Mouse (Mus musculus) lung, postnatal 14 days (tissue): ENCODE results near the gene Prkch.
A peak's percentile ranks its signal among the peaks of the same experiment; 100 is the strongest.

Experiments
- DNase-seq: peaks from one replicate; pipeline ENCODE4 v3.0.0; 2021

The Prkch gene

GRCm38 (mm10) chr12:73617652-73618051 lies 33.1 kb downstream of the Prkch start:
- DNase-seq = peak; percentile 74

- DNase-seq = no peak
These were observed 40.9 kb downstream of the Prkch start for GRCm38 (mm10) chr12:73625277-73626032.

DNA sequence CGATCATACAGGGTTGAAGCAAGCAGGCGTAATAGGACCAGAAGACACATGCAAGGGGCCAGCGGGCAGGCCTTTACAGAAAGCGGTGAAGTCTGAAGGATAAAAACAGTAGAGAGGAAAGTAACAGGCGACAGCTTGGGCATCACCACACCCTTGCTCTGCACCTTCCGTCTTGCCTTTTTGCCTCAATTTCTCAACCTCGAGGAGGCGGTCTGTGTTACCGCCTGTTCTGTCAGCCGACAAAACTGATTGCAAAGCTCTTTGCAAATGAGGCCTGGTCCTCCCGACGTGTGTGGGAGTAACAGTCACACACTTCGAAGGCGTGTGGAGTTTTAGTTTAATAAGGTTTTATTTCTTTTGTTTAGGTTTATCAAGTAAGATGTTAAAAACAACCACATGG lies 43.3 kb downstream of the Prkch start:
- no peak for DNase-seq

- DNase-seq = no peak
These were observed 46.0 kb downstream of the Prkch start for GRCm38 (mm10) chr12:73630596-73630995.

GRCm38 (mm10) chr12:73631148-73631547 lies 46.6 kb downstream of the Prkch start:
- DNase-seq = no peak

DNA sequence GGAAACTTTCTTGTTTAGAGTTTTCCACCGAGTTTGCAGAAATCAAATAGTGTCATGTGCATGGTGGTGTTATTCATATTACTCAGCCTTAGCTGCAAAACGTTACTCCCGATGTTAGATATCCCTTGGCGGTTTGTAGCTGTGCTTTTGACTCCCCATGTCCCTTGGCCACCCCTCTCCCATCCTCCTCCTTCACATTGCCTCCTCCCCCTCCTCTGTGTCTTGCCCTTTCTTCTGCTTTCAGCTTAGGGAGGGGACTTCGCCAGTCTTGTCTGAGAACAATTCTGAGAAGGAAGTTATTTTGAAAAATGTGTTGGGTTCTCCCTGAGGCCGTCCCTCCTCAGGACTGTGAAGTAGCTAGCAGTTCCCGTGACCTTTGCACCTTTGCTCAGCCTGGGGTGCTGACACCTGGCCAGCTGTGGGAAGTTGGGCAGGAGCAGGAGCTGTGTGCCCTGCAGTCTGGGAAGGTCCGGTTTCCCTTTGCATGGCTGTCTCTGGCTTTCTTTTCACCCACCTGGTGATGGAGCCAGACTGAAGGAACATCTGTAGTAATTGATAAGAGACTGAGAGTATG lies 48.2 kb downstream of the Prkch start:
- DNase-seq = no peak

- no peak for DNase-seq
These were observed 49.1 kb downstream of the Prkch start for GRCm38 (mm10) chr12:73633707-73634106.

- no peak for DNase-seq
These were observed 55.0 kb downstream of the Prkch start for GRCm38 (mm10) chr12:73639571-73639970.

DNA sequence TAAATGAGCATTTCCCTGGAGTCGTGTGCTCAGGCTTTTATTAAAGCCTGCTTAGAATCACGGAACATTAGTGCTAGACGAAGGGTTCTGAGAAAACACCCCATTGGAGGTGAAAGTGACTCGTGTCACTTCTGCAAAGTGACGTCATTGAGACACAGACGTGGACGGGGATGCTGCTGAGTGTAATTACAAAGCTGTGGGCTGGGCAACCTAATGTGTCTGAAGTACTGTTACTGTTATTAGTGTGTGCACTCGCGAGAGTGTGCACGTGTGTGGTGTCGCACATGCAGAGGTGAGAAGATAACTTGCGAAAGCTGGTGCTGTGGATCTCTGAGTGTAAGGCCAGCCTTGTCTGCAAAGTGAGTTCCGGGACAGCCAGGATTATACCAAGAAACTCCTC lies 56.6 kb downstream of the Prkch start:
- no peak for DNase-seq

DNA sequence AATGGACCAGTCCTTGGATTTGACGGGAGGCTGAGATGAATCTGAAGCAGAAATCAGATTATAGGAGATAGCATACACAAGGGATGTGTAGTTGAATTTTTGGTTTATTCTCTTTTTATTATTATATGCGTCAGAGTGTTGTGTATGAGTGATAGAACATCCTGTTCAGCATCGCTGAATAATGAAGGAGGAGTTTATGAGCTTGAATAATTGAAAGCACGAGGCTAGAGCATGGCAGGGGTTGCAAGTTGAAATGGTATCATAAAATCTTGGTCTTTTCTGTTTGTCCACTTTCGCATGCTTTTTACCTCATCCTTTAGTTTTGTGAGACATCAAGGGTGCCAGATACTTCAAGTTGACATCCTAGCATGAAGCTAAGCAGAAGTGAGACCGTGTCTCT lies 60.6 kb downstream of the Prkch start:
- no peak for DNase-seq

- no peak for DNase-seq
These were observed 63.1 kb downstream of the Prkch start for GRCm38 (mm10) chr12:73647686-73648085.

DNA sequence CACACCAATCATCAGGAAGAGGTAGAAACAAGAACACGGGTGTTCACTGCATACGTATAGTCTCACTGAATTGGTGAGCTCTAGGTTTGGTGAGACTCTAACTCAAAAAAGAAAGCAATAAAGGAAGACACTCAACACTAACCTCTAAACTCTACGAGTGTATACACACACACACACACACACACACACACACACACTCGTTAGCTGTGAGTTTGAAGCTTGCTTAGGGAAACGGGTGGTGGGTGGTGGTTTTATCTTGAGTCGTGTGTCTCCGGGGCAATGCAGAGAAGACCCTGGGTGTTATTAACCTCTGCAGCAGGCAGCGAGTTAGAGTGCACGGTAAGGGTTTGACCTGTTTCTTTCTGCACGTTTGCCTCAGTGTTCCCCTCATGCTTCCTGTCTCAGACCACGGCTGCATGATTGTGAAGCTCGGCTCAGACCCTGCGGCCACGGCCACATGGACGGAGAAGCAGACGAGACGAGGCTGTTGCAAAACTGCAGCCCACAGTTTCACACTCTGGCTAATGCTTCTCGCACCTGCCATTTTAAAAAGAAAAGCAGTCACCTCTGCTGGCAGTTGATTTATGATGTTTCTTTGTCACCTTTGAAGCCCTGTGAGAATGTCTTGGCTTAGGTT lies 72.1 kb downstream of the Prkch start:
- no peak for DNase-seq

DNA sequence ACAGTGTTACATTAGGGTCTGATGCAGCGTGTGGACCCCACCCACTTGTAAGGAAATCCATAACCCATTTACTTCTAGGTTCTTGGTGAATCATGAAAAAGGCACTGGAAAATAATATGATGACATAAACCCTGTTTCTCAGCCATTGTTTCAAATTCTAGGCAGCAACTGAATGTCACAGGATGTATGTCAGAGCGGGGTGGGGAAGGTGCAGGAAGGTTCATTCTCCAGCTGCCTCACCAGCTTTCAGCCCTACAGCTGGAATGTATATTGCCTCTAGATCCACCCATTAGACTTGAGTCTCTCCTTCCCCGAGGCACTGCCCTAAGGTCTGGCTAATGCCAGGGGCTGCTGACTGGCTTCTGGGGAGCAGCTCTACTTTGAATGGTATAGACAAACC lies 78.8 kb downstream of the Prkch start:
- no peak for DNase-seq

DNA sequence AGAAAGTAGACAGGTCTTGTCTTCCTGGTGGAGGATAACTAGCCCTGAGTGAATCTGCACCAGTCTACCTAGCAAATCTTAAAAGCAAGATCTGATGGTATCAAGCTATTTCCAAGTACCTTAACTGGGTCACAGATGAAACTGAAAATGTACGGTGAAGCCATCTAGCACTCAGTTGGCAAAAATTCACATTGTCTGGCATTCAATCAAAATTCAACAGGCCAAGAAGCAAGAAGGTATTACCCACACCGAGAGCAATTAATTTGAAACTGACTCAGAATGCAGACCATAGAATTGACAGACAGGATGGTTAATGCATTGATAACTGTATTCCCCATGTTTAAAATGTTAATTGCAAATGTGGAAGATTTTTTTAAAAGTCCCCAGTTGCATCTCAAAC lies 82.1 kb downstream of the Prkch start:
- DNase-seq = no peak

DNA sequence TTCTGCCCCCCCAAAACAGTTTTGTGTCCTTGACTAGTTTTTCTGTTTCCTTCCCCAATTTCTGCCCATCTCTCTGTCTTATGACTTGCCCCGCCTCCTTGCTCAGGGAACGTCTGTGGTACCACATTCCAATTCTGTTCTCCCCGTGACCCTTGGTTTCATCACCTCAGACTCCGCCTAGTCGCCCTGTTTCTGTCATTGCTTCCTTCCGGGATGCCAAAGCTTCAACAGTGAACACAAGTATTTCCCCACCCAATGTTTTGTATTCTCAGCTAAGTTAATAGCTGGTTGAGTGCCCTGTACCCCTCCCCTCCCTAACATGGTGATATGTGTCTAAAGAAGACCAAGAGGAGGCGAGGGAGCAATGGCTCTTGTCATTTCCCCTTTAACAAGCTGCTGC lies 83.0 kb downstream of the Prkch start:
- peak; percentile 31 for DNase-seq

DNA sequence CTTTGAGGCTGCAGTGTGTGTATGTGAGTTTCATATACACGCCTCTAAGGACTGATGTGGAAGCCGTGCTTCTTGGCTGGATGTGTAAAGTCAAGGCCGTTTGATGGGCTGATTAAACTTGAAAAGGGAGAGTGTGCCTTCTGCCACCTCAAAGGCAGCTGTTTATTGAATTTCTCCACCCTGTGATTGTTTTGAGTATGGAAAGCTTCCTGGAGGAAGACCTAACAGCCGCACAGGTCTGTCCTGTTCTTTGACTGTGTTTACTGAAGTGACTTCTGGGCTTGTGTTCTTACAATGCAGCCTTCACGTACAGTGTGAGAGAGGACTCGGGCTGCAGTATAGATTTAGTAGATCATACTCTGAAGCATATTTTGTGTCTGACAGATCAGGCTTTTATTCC lies 86.1 kb downstream of the Prkch start:
- no peak for DNase-seq

- DNase-seq = peak; percentile 44
These were observed 86.9 kb downstream of the Prkch start for GRCm38 (mm10) chr12:73671540-73671939.

DNA sequence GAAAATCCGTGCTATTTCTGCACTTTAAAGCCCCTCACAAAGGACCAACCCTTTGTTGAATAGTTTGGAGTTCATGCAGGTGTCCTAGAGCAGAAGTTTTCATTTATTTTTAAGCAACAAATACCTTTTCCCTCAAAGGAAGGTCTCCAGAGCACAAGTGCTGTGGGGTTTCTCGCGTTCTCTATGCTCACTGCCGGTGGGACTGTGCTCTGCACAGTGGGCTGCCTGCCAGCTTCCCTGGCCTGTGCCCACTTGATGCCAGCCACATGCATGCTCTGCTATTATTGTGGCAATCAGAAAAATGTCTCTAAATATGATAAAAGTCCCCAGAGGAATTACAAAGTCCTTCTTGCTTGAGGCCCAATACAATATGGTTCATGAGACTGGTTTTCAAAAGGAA lies 87.4 kb downstream of the Prkch start:
- no peak for DNase-seq

DNA sequence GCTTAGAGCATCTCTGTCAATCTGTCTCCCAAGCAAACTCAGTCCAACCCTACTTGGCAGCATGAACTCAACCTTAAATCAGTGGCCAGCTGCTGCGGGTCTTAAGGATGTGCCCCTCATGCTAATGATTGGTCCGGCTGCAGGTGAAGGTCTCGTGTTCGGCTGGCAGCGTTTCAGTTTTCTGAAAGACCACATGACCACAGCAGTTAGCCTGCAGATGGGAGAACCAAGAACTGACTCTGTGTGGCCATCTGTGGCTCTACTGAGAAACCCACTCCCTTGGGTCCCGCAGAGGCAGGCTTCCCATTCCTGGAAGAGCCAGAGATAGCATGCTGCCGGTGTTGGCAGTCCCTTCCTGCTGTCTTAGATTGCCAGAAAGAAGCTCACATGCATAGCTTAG lies 89.2 kb downstream of the Prkch start:
- no peak for DNase-seq

- DNase-seq = no peak
These were observed 90.6 kb downstream of the Prkch start for GRCm38 (mm10) chr12:73675212-73675611.

DNA sequence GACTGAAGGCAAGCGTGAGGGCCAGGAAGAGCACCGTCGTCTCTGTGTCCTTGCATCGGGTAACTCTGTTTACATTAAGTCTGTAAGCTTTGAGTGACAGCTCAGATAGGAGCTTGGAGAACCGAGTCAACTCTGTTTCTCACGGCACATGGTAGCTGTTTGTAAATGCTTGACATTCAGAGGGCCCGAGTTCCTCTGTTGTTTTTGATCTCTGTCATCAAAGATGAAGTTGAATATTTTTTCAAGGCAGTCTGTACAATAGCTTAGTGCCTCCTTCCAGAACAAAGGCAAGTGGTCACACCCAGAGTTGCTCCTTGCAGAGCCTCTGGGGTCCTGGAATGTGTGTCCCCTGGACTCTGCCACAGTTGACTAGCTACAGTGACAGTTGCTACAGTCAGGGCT lies 94.8 kb downstream of the Prkch start:
- no peak for DNase-seq

DNA sequence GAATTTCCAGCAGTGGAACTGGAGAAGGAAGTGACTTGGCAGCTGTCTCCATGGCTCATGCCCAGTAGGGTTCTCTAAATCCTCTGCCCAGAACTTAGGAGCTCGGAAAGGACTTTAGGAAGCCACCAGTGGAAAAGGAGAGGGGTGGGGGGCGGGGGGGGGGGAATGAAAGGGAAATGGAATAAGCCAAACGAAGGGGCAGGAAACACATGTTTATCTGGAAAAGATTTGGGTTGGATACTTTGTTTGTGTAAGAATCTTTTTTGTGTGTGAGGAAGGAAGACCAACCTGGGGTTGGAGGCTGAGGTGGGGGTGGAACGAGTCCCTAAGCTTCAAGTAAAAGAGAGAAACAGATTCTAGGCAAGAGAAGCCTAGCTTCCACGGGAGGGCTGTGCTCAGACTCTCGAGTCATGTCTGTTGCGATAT lies 98.3 kb downstream of the Prkch start:
- DNase-seq = peak; percentile 36

- DNase-seq = no peak
These were observed 101.3 kb downstream of the Prkch start for GRCm38 (mm10) chr12:73685875-73686274.

- no peak for DNase-seq
These were observed 101.9 kb downstream of the Prkch start for GRCm38 (mm10) chr12:73686456-73686855.
